Mouse (Mus musculus): ENCODE data around the gene Defb45. TPM values are rescaled to one million over a fixed set of nuclear protein-coding genes. Genes with fewer than 3 reads are reported as not detected.

Gene Defb45
- polyA plus RNA-seq, 1 experiment: not detected

DNA sequence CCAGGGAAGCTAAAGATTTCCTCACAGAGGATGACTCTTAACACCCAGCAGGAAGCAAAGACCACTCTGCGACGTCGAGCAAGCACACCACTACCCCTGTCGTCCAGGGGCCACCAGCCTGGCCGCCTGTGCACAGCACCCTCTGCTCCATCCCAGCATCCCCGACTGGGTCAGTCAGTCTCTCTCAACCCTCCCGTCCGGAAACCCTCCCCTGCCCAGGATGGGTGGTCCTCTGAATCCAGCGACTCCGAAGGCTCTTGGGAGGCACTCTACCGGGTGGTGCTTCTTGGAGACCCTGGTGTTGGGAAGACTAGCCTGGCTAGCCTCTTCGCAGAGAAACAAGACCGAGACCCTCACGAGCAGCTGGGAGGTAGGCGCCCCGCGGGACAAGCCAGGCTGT is 28.9 kb upstream of the Defb45 start:
- TF ChIP-seq CTCF (IDR thresholded peaks at IDR 0.05; ENCODE audit: borderline replicate concordance, insufficient read depth, low read length) (no peak), POLR2A (IDR thresholded peaks at IDR 0.05; ENCODE audit: low read depth, low read length) (no peak)
- no peak overlapping the region for H3K4me3 ChIP-seq (ENCODE audit: insufficient read depth, low read length)
- H3K27ac ChIP-seq (ENCODE audit: insufficient read depth, low read length): no peak overlapping the region

GRCm38 (mm10) chr2:152626774-152627591 is 27.8 kb upstream of the Defb45 start, which contains the start of gene Rem1:
Gene Rem1, plus strand, starts transcription at chr2:152626951.
- Histone ChIP-seq H3K4me3 (ENCODE audit: insufficient read depth, low read length) (peak within 1 kb of the TSS; percentile 22), H3K4me1 (ENCODE audit: control insufficient read depth, insufficient read depth, low read length) (no peaks in the 10 kb centered on the region), H3K27ac (ENCODE audit: insufficient read depth, low read length) (no peak within 1 kb of the TSS)
- TF ChIP-seq CTCF (IDR thresholded peaks at IDR 0.05; ENCODE audit: borderline replicate concordance, insufficient read depth, low read length): no peak
- TF ChIP-seq POLR2A (IDR thresholded peaks at IDR 0.05; ENCODE audit: low read depth, low read length): no peak

More for the DNA sequence above, 28.9 kb upstream of the Defb45 start:
- no peaks in the 10 kb centered on the region for H3K4me1 ChIP-seq (ENCODE audit: control insufficient read depth, insufficient read depth, low read length)

DNA sequence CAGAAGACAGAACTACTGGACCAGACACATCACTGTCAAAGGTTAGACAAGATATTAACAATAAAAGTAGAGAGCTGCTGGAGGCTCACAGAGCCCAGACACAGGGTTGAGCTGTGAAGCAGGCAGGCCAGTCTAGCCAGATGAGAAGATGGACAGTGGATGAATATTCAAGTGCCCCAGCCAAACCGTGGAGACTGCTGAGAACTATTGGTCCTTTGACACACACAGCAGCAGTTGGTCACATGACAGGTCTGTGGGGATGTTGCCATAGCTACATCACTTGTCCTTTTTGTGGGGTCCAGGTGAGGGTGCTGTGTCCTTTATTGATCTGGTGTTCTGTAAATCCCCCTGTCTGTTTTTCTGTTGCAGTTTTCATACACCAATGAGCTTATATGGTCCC is 26.1 kb upstream of the Defb45 start:
- H3K4me1 ChIP-seq (ENCODE audit: control insufficient read depth, insufficient read depth, low read length): no peaks in the 10 kb centered on the region

GRCm38 (mm10) chr2:152624566-152624965 is 25.4 kb upstream of the Defb45 start:
- no peak overlapping the region for H3K4me3 ChIP-seq (ENCODE audit: insufficient read depth, low read length)
- no peak overlapping the region for H3K27ac ChIP-seq (ENCODE audit: insufficient read depth, low read length)
- TF ChIP-seq CTCF (IDR thresholded peaks at IDR 0.05; ENCODE audit: borderline replicate concordance, insufficient read depth, low read length) (no peak), POLR2A (IDR thresholded peaks at IDR 0.05; ENCODE audit: low read depth, low read length) (no peak)
- H3K4me1 ChIP-seq (ENCODE audit: control insufficient read depth, insufficient read depth, low read length): no peaks in the 10 kb centered on the region

More for the DNA sequence above, 26.1 kb upstream of the Defb45 start:
- TF ChIP-seq CTCF (IDR thresholded peaks at IDR 0.05; ENCODE audit: borderline replicate concordance, insufficient read depth, low read length): no peak
- no peak for TF ChIP-seq POLR2A (IDR thresholded peaks at IDR 0.05; ENCODE audit: low read depth, low read length)
- Histone ChIP-seq H3K4me3 (ENCODE audit: insufficient read depth, low read length) (no peak overlapping the region), H3K27ac (ENCODE audit: insufficient read depth, low read length) (no peak overlapping the region)

GRCm38 (mm10) chr2:152622953-152623352 is 23.8 kb upstream of the Defb45 start, which contains the start of gene Defb25:
Gene Defb25, minus strand, starts transcription at chr2:152623053.
- no peak within 1 kb of the TSS for H3K4me3 ChIP-seq (ENCODE audit: insufficient read depth, low read length)
- no peak within 1 kb of the TSS for H3K27ac ChIP-seq (ENCODE audit: insufficient read depth, low read length)
- H3K4me1 ChIP-seq (ENCODE audit: control insufficient read depth, insufficient read depth, low read length): no peaks in the 10 kb centered on the region
- TF ChIP-seq POLR2A (IDR thresholded peaks at IDR 0.05; ENCODE audit: low read depth, low read length) (no peak), CTCF (IDR thresholded peaks at IDR 0.05; ENCODE audit: borderline replicate concordance, insufficient read depth, low read length) (no peak)

- Histone ChIP-seq H3K4me1 (ENCODE audit: control insufficient read depth, insufficient read depth, low read length) (no peaks in the 10 kb centered on the region), H3K27ac (ENCODE audit: insufficient read depth, low read length) (no peak overlapping the region), H3K4me3 (ENCODE audit: insufficient read depth, low read length) (no peak overlapping the region)
- no peak for TF ChIP-seq CTCF (IDR thresholded peaks at IDR 0.05; ENCODE audit: borderline replicate concordance, insufficient read depth, low read length)
- no peak for TF ChIP-seq POLR2A (IDR thresholded peaks at IDR 0.05; ENCODE audit: low read depth, low read length)
Observed at GRCm38 (mm10) chr2:152622151-152622550, 23.0 kb upstream of the Defb45 start.

- TF ChIP-seq POLR2A (IDR thresholded peaks at IDR 0.05; ENCODE audit: low read depth, low read length): no peak
- H3K27ac ChIP-seq (ENCODE audit: insufficient read depth, low read length): no peak overlapping the region
- H3K4me3 ChIP-seq (ENCODE audit: insufficient read depth, low read length): no peak overlapping the region
- no peaks in the 10 kb centered on the region for H3K4me1 ChIP-seq (ENCODE audit: control insufficient read depth, insufficient read depth, low read length)
Observed at GRCm38 (mm10) chr2:152620367-152621134, 21.4 kb upstream of the Defb45 start.

DNA sequence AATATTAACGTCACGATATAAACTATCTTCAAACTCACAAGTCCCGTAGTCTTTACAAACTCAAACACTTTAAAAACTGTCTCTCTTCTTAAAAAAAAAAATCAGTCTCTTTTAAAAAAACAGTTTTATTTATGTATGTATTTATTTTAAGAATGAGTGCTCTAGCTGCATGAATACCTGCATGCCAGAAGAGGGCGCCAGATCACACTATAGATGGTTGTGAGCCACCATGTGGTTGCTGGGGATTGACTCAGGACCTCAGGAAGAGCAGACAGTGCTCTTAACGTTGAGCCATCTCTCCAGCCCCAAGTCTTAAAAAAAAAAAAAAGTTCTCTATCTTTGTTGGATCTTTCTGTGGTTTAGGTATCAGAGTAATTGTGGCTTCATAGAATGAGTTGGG is 18.2 kb upstream of the Defb45 start:
- no peak overlapping the region for H3K27ac ChIP-seq (ENCODE audit: insufficient read depth, low read length)
- no peak overlapping the region for H3K4me3 ChIP-seq (ENCODE audit: insufficient read depth, low read length)
- H3K4me1 ChIP-seq (ENCODE audit: control insufficient read depth, insufficient read depth, low read length): no peaks in the 10 kb centered on the region
- 0 out of 2 replicates have a peak, but pooled peaks have one; percentile 6 for TF ChIP-seq CTCF (IDR thresholded peaks at IDR 0.05; ENCODE audit: borderline replicate concordance, insufficient read depth, low read length)
- no peak for TF ChIP-seq POLR2A (IDR thresholded peaks at IDR 0.05; ENCODE audit: low read depth, low read length)

DNA sequence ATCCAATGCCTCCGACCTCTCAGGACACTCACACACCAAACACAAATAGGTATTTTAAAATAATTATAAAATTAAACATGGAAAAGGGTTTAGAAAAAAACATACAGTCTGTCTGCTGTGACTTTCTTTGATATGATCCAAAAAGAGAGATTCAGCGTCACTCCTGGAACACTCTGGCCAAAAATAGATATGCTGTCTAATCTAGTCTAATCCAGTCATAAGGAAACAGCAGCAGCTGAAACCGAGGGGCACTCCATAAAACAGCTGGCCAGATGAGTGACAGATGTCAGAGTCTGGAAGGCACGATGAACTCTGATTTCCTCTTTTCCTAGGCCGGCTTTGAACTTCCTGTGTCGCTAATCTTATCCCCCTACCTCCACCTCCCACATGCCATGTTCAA is 17.3 kb upstream of the Defb45 start:
- H3K4me3 ChIP-seq (ENCODE audit: insufficient read depth, low read length): no peak overlapping the region
- H3K27ac ChIP-seq (ENCODE audit: insufficient read depth, low read length): no peak overlapping the region
- H3K4me1 ChIP-seq (ENCODE audit: control insufficient read depth, insufficient read depth, low read length): no peaks in the 10 kb centered on the region
- no peak for TF ChIP-seq CTCF (IDR thresholded peaks at IDR 0.05; ENCODE audit: borderline replicate concordance, insufficient read depth, low read length)
- TF ChIP-seq POLR2A (IDR thresholded peaks at IDR 0.05; ENCODE audit: low read depth, low read length): no peak

GRCm38 (mm10) chr2:152615563-152615962 is 16.4 kb upstream of the Defb45 start:
- no peak overlapping the region for H3K4me3 ChIP-seq (ENCODE audit: insufficient read depth, low read length)
- no peak overlapping the region for H3K27ac ChIP-seq (ENCODE audit: insufficient read depth, low read length)
- 0 out of 2 replicates have a peak, but pooled peaks have one; percentile 3 for TF ChIP-seq CTCF (IDR thresholded peaks at IDR 0.05; ENCODE audit: borderline replicate concordance, insufficient read depth, low read length)
- TF ChIP-seq POLR2A (IDR thresholded peaks at IDR 0.05; ENCODE audit: low read depth, low read length): no peak
- H3K4me1 ChIP-seq (ENCODE audit: control insufficient read depth, insufficient read depth, low read length): no peaks in the 10 kb centered on the region
